Mouse (Mus musculus) thymus, postnatal 0 days (tissue): ENCODE measurements around the gene Antxr1. TPM values are rescaled to one million over a fixed set of nuclear protein-coding genes. Genes with fewer than 3 reads are reported as not detected.

Experiments
- DNase-seq: peaks from one replicate; pipeline ENCODE4 v3.0.0-alpha.2; 2015; ENCODE audit warnings: low spot score
- polyA plus RNA-seq: library from polyadenylated mRNA; unstranded; fragments of >200 nt; fragmentation: Nextera tagmentation; extraction: Ambion mirVana; gene quantifications from 2 replicates; pipeline ENCODE4 v1.2.1, GENCODE M21; 2015

Antxr1 gene
- polyA plus RNA-seq, 1 experiment from 2014 or later = 0.61 TPM

DNA sequence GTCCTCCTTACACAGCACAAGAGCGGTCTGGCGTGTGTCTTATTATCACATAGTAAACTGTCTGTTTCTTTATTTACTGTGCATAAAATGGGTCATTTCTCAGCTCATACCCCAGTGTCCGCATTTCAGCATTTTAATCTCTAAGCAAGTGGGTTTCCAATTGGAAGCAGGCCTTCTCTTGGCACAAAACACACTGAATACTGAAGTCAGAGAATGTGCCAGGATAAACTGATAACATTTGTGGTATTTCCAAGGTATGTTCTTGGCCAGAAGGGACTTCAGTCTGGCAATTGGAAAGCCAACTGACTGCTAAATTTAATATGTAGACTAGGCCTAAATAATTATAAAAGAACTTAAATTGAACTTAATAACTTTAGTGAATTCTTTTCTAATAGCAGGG lies 84.9 kb downstream of the Antxr1 start:
- no peak for DNase-seq

DNA sequence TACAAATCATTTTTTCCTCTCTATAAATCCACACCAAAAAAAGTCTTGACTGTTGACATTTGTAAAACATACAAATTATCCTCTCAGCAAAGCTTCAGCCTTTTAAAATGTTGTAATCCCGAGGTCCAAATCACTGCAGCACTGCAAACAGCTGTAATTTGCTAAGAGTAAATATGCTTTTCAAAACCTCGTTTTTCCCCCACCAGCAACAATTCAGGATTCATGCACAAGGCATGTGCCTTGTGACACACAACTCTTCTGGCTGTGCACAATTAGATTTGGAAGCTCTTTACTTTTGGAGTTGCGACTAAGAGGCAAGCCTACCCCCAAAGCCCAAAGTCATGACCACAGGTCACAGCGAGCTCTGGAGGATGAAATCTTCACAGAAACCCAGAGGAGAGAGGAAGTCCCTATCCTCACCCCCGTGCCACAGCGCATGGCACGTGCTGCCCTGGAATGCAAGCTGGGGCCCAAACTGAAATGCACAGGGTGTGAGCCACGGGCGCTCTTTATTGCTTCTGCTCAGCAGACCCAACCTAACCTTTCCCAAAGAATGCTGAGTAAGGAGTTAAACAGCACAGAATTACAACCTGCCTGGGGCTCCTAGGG lies 87.3 kb downstream of the Antxr1 start:
- DNase-seq = no peak

- peak; percentile 32 for DNase-seq
Observed at GRCm38 (mm10) chr6:87244117-87245100, 91.2 kb downstream of the Antxr1 start.

GRCm38 (mm10) chr6:87237260-87237659 lies 98.4 kb downstream of the Antxr1 start:
- no peak for DNase-seq

GRCm38 (mm10) chr6:87236061-87236460 lies 99.6 kb downstream of the Antxr1 start:
- no peak for DNase-seq

- DNase-seq = no peak
Observed at GRCm38 (mm10) chr6:87233111-87233510, 102.5 kb downstream of the Antxr1 start.

DNA sequence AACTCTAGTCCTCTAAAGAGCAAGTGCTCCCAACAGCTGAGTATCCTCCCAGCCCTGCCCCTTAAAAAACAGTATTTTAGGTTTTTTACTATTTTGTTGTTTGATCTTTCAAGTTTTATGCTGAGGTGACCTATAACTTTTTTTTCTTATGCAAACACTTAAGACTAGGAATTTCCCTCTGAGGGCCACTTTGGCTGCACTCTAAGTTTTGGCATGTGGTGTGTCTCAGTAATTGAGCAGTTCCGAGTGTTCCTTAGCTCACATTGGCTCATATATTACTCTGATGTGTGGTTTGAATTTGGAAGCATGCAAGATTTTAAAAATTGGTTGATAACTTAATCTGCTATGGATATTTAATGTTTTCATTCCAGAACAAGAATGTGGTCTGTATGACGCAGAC lies 105.6 kb downstream of the Antxr1 start:
- no peak for DNase-seq

DNA sequence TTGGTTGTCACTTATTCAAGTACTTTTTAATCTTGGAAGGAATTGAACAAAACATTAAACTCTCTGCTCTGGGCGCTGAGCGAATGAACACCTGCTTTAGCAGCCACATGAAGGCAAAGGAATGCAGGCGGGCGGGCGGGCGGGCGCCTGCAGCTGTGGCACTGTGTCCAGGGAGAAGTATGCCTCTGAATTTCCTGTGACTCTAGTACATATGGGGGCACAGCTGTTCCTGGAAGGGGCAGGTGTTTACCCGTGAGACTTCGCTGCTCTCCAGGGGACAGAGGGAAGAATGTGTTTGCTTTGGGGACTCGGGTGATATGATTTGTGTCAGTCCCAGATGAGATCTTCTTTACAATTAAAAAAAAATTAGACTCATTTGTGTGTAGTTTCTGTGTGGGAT lies 107.7 kb downstream of the Antxr1 start:
- DNase-seq = peak; percentile 85

- no peak for DNase-seq
Observed at GRCm38 (mm10) chr6:87226315-87226714, 109.3 kb downstream of the Antxr1 start.

DNA sequence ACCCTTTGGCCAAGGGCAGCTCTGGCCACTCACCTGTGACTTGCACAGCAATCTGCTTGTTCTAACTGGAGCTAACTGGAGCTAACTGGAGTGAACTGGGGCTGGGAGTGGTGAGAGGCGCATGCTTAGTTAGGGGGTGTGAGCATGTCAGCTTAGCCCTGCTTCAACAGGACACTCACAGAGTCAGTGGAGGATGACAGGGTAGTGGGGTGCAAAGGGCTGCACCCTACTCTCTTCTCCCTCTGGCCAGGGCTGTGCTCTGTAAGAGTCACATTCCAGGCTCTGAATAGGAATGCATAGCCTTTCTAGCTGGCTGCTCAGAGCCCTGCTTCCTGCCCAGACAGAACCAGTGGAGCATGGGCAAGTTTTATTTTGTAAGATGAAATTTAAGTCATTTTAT lies 110.3 kb downstream of the Antxr1 start:
- DNase-seq = no peak

DNA sequence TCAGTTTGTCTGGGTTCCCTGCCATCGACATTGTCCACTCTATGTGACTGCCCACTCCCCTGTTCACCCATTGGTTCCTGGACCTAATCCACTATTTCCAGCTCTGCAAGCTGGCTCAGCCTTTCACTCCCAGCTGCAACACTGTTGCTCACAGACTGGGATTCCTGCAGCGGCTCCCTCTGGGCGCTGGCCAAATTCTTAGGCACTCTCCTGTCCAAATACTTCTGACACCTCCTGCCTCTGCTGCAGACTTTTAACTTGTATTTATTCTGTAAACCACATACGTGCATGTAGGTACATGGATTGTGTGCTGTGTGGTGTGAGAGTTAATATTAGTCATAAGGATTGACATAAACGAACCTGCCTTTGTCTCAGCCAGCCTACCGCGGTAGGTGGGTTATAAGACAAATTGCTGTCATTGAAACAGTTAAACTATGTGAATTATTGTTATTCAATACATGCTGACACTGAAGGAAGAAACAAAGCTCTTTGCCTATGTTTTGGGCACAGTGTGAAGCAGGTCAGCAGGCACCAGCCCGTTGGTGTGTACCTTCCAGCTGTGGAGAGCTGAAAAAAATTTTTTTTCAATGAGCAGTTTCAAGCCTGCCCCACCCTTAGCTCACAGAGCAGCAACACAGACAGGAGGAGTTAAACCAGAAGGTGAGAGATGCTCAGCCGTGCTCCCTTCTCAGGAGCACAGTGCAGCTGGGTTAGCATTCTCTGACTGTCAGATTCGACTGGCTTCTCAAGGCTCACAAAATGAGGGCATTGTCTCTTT lies 112.6 kb downstream of the Antxr1 start:
- no peak for DNase-seq

DNA sequence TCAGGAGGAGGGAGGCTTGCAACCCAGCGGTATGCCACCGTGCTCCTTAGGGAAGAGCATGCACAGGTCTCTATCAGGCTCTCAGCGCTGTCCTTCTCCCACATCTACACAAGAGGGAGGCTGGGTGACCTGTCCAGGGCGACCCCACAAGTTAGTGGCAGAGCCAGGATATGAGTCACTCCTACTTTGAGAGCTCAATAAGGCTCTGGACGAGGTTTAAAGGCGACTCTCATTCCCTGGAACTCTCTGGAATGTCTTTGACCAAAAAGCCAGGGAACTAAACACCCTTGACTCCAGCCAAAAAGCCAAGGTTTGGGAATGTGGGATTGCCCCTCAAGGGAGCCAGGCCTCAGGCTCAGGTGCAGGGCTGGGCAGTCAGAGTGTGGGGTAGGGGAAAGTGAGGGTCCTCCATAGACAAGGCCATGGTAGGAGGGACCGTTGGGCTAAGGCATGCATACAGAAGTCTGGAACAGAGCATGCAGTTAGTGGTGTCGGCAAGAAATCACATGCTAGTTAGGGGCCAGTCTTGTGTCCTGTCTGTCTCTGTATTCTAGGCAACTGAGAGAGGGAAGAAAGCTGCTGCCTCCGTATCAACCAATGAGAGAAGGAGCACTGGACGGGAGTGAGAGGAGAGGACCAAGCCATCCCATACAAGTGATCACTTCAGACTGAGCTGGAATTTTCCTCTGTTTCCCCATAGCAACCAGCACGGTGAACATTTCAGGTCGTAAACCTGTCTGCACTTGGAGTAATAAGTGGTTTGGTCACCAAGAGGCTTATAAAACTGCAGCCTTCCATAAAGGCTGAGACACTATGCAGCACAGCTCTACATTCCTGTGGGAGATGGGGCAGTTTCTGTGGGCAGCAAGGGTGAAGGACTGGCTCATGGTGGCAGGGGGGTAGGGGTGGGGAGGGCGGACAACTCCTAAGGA lies 116.3 kb downstream of the Antxr1 start:
- no peak for DNase-seq

GRCm38 (mm10) chr6:87216114-87216591 lies 119.5 kb downstream of the Antxr1 start:
- peak; percentile 21 for DNase-seq

DNA sequence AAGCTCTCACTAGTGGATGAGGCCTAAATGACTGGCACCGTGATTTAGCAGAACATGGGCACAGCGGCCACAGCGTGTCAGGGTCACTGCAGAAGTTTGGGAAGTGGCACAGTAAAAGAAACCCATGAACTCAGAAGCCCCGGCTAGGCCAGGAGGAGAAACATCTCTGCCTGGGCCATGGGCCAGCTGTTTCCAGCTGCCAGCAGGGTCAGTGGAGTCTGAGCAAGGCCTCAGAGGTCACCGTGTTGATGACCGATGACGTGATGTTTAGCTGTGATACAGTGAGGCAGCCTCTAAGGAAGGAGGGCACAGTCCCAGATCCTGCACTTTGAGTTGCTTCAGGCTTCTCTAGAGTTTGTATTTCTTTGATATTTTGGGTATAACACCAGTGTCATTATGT lies 122.4 kb downstream of the Antxr1 start:
- DNase-seq = no peak

DNA sequence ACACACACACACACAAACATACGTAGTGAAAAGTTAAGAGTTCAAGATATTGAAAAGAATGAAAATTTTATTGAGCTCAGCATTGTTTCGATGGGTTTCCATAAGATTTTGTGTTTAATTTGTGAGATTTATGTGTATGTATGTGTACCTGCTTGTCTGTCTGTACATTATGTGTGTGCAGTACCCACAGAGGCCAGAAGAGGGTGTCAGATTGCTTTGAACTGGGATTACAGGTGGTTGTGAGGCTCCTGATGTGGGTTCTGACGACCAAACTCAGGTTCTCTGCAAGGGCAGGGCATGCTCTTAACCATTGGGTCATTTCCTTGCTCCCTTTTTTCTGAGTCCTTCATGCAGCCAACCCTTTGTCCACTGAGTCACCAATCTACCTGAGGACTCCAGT lies 124.1 kb downstream of the Antxr1 start:
- DNase-seq = no peak

DNA sequence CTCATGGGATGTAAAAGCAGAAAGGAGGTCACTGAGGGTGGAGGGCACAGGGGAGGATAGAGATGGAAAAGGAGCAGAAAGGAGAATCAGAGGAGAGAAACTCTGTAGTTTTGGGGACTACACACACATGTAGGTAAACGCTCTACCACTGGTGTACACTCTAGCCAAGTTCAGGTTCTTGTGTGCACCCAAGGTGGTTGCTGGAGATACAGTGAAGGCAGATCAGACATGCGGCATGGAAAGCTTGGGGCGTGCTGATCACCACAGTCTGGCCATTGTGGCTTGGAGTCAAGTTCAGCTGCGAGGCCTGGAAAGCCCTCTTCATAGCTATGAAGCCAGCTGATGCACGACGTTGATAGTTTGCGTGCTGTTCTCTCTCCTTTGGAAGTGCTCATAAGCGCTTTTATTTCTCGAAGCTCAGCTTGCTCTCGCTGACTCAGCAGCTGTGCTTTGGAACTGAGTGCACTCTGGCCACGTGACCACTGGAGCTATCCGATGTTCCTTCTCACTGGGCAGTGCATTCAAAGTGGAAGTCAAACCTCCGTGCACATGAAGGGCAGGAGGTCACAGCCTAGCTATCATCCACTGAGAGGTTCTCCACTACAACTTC lies 128.1 kb downstream of the Antxr1 start:
- DNase-seq = no peak

GRCm38 (mm10) chr6:87206790-87207189 lies 128.8 kb downstream of the Antxr1 start:
- DNase-seq = no peak

DNA sequence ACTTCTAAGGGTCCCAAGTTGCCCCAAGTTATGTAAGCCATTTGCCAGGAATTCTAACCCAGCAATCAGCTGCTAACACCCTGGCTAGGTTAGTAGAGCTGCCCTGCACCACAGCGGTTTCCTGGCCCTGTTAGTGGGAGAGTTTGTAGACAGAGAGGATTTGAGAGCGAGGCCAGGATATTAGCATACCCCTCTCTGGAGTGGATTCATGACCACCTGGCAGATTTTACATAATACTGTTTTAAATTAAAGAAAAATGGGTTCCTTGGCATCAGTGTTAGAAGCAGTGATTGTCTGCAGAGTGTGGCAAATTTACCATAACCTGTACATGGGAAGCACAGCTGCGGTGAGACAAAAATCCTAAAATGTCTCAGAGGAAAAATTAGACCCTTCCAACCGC lies 132.2 kb downstream of the Antxr1 start:
- no peak for DNase-seq

- DNase-seq = no peak
Observed at GRCm38 (mm10) chr6:87203065-87203464, 132.6 kb downstream of the Antxr1 start.

- DNase-seq = no peak
Observed at GRCm38 (mm10) chr6:87202048-87202605, 133.5 kb downstream of the Antxr1 start.
